Mouse (Mus musculus): ENCODE results near the gene Rcsd1.
"Not testable (repeated sequence)": the region's sequence is repeated elsewhere in the genome, so short reads cannot be mapped to it uniquely, and the experiment has no call there.

Rcsd1 gene

GRCm38 (mm10) chr1:165686349-165686748, 23.2 kb downstream of the Rcsd1 start:
- DNase-seq = no peak

GRCm38 (mm10) chr1:165684261-165685203, 25.0 kb downstream of the Rcsd1 start:
- peak; percentile 82 for DNase-seq

GRCm38 (mm10) chr1:165682056-165682853, 27.3 kb downstream of the Rcsd1 start:
- DNase-seq = peak; percentile 55

GRCm38 (mm10) chr1:165681045-165681794, 28.3 kb downstream of the Rcsd1 start:
- no peak for DNase-seq

GRCm38 (mm10) chr1:165680086-165680485, 29.5 kb downstream of the Rcsd1 start:
- not testable (repeated sequence) for DNase-seq

GRCm38 (mm10) chr1:165679618-165679997, 29.9 kb downstream of the Rcsd1 start:
- peak; percentile 59 for DNase-seq

- no peak for DNase-seq
Measured at GRCm38 (mm10) chr1:165678861-165679617, 30.5 kb downstream of the Rcsd1 start.

- DNase-seq = no peak
Measured at GRCm38 (mm10) chr1:165677558-165677957, 32.0 kb downstream of the Rcsd1 start.

- DNase-seq = no peak
Measured at GRCm38 (mm10) chr1:165676993-165677392, 32.6 kb downstream of the Rcsd1 start.

GRCm38 (mm10) chr1:165675167-165675566, 34.4 kb downstream of the Rcsd1 start:
- no peak for DNase-seq

- DNase-seq = no peak
Measured at GRCm38 (mm10) chr1:165672355-165672754, 37.2 kb downstream of the Rcsd1 start.

- no peak for DNase-seq
Measured at GRCm38 (mm10) chr1:165670056-165670455, 39.5 kb downstream of the Rcsd1 start.

GRCm38 (mm10) chr1:165668904-165669303, 40.7 kb downstream of the Rcsd1 start:
- DNase-seq = no peak

- DNase-seq = no peak
Measured at GRCm38 (mm10) chr1:165667380-165667779, 42.2 kb downstream of the Rcsd1 start.

- no peak for DNase-seq
Measured at GRCm38 (mm10) chr1:165666944-165667343, 42.6 kb downstream of the Rcsd1 start.

GRCm38 (mm10) chr1:165665758-165666157, 43.8 kb downstream of the Rcsd1 start:
- DNase-seq = peak; percentile 30

- no peak for DNase-seq
Measured at GRCm38 (mm10) chr1:165663277-165663676, 46.3 kb downstream of the Rcsd1 start.

GRCm38 (mm10) chr1:165662426-165663192, 46.9 kb downstream of the Rcsd1 start:
- DNase-seq = no peak

- no peak for DNase-seq
Measured at GRCm38 (mm10) chr1:165661725-165662124, 47.8 kb downstream of the Rcsd1 start.

- no peak for DNase-seq
Measured at GRCm38 (mm10) chr1:165661191-165661590, 48.4 kb downstream of the Rcsd1 start.

GRCm38 (mm10) chr1:165660774-165661173, 48.8 kb downstream of the Rcsd1 start:
- DNase-seq = peak; percentile 80
